Mouse (Mus musculus): ENCODE measurements around the gene Frmd5.

DNA sequence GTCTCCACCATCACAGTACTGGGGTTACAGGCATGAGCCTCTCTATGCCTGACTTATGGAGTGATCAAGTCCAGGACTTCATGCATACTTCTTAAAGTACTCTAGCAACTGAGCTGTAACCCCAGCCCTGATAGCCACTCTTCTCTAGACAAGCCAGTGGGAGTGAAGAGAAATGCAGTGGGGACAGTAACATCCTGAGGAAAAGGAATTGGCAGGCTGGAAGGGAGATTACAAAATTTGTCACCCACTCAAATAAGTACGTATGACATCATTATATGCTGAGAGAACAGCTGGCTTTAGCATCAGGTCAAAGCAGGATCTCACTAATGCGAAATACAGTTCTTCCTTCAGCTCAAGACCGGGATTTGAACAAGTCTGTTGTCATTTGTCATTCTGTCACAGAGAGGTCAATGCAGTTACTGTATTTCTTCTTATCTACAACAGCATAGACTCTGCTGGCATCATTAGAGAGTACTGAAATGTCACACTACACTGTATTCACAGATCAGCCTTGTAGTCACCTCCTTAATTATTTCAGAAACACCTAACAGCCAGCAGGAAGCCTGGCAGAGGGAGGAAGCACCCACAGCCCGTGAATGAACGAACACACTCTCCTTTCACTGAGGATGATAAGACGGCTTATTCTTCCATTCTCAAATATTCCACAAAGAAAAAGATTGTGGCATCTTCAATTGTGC is 129.8 kb downstream of the Frmd5 start:
- TF ChIP-seq CTCF (conservative IDR thresholded peaks at IDR 0.05; ENCODE audit: insufficient read depth, insufficient read length, low read depth, low read length) (no peak), POLR2A (IDR thresholded peaks at IDR 0.05; ENCODE audit: low read depth, low read length) (no peak)
